Mouse (Mus musculus): Measurements from ENCODE around the gene Duxf3.
"Not testable (repeated sequence)": the region's sequence is repeated elsewhere in the genome, so short reads cannot be mapped to it uniquely, and the experiment has no call there.

The Duxf3 gene

GRCm38 (mm10) chr10:58232641-58232969 lies at the start of gene Duxf3:
Duxf3 (minus strand) TSS chr10:58232675.
- DNase-seq (ENCODE audit: low spot score in 2 of 2): not testable (repeated sequence)

GRCm38 (mm10) chr10:58282238-58282637 lies 49.8 kb upstream of the Duxf3 start:
- no peak for DNase-seq (ENCODE audit: low spot score in 2 of 2)

GRCm38 (mm10) chr10:58258466-58258865 lies 26.0 kb upstream of the Duxf3 start:
- DNase-seq (ENCODE audit: low spot score in 2 of 2): no peak

- no peak for DNase-seq (ENCODE audit: low spot score in 2 of 2)
These were observed 23.5 kb upstream of the Duxf3 start for GRCm38 (mm10) chr10:58255954-58256353.

- peak; percentile 87 to 94 for DNase-seq (ENCODE audit: low spot score in 2 of 2)
These were observed 22.9 kb upstream of the Duxf3 start, which contains the start of gene Gcc2 for GRCm38 (mm10) chr10:58255213-58255892. Gcc2 (plus strand) TSS chr10:58255497.

- no peak for DNase-seq (ENCODE audit: low spot score in 2 of 2)
These were observed 22.2 kb upstream of the Duxf3 start for GRCm38 (mm10) chr10:58254635-58255175.

GRCm38 (mm10) chr10:58249535-58249934 lies 17.1 kb upstream of the Duxf3 start:
- DNase-seq (ENCODE audit: low spot score in 2 of 2): no peak

- peak; percentile 61 to 67 for DNase-seq (ENCODE audit: low spot score in 2 of 2)
These were observed 6.7 kb upstream of the Duxf3 start for GRCm38 (mm10) chr10:58238984-58239740.

- DNase-seq (ENCODE audit: low spot score in 2 of 2): no peak
These were observed 4.1 kb upstream of the Duxf3 start, which contains the start of gene Gm4981 for GRCm38 (mm10) chr10:58236613-58237012. Gm4981 (minus strand) TSS chr10:58236701.

GRCm38 (mm10) chr10:58234985-58235384 lies 2.5 kb upstream of the Duxf3 start:
- DNase-seq (ENCODE audit: low spot score in 2 of 2): not testable (repeated sequence)

GRCm38 (mm10) chr10:58233740-58234121 lies 1.3 kb upstream of the Duxf3 start:
- DNase-seq (ENCODE audit: low spot score in 2 of 2): not testable (repeated sequence)

GRCm38 (mm10) chr10:58233054-58233739 lies 722 bp upstream of the Duxf3 start:
- not testable (repeated sequence) for DNase-seq (ENCODE audit: low spot score in 2 of 2)

- DNase-seq (ENCODE audit: low spot score in 2 of 2): peak; percentile 78 to 82
These were observed 465 bp downstream of the Duxf3 start for GRCm38 (mm10) chr10:58231779-58232640.

GRCm38 (mm10) chr10:58231088-58231487 lies 1.4 kb downstream of the Duxf3 start:
- DNase-seq (ENCODE audit: low spot score in 2 of 2): peak in 1 of 2 experiments; percentile 46

- not testable (repeated sequence) for DNase-seq (ENCODE audit: low spot score in 2 of 2)
These were observed 2.5 kb downstream of the Duxf3 start for GRCm38 (mm10) chr10:58230021-58230420.

GRCm38 (mm10) chr10:58227798-58228197 lies 4.7 kb downstream of the Duxf3 start:
- DNase-seq (ENCODE audit: low spot score in 2 of 2): not testable (repeated sequence)

GRCm38 (mm10) chr10:58226357-58226756 lies 6.1 kb downstream of the Duxf3 start:
- not testable (repeated sequence) for DNase-seq (ENCODE audit: low spot score in 2 of 2)

- DNase-seq (ENCODE audit: low spot score in 2 of 2): peak in 1 of 2 experiments; percentile 53
These were observed 7.4 kb downstream of the Duxf3 start, which contains the start of gene AW822073 for GRCm38 (mm10) chr10:58224827-58225785. AW822073 (minus strand) TSS chr10:58224930.

- peak in 1 of 2 experiments; percentile 73 for DNase-seq (ENCODE audit: low spot score in 2 of 2)
These were observed 8.3 kb downstream of the Duxf3 start for GRCm38 (mm10) chr10:58223972-58224805.
